Mouse (Mus musculus) kidney, embryonic 16.5 days (tissue): ENCODE measurements at regions not wholly inside any gene's neighbourhood (a gene's known extent, or its start where the extent isn't known, plus 50 kb on each side); places are given as distances from the start of the nearest gene placed in this dataset.
A peak's percentile ranks its signal among the peaks of the same experiment; 100 is the strongest.

Source experiments
- ATAC-seq: fragments of 200-750 bp; cut with Nextera tagmentation; 2 replicates; pipeline ENCODE4 v1.8.0; 2017; ENCODE audit warnings: moderate TSS enrichment; ENCODE audit not compliant: low FRiP score, low TSS enrichment
- H3K27ac ChIP-seq: fragments of 300-500 bp; sonication (generic); 2 replicates; pipeline ENCODE4 v1.5.1; 2014; ENCODE audit warnings: low read length
- H3K27me3 ChIP-seq: fragments of 300-500 bp; sonication (generic); 2 replicates; pipeline ENCODE4 v1.6.1; 2014; ENCODE audit warnings: low read length, control low read depth, mixed read lengths; ENCODE audit not compliant: insufficient read depth
- H3K36me3 ChIP-seq: fragments of 300-500 bp; sonication (generic); 2 replicates; pipeline ENCODE4 v1.6.1; 2014; ENCODE audit warnings: low read length, control low read depth, mixed read lengths; ENCODE audit not compliant: insufficient read depth
- H3K4me1 ChIP-seq: fragments of 300-500 bp; sonication (generic); 2 replicates; pipeline ENCODE4 v1.6.1; 2014; ENCODE audit warnings: low read length, control low read depth, mixed read lengths; ENCODE audit not compliant: insufficient read depth
- H3K4me2 ChIP-seq: fragments of 300-500 bp; sonication (generic); replicated peaks from 2 replicates; pipeline ENCODE4 v1.6.1; 2014; ENCODE audit warnings: low read depth, low read length
- H3K4me3 ChIP-seq: fragments of 300-500 bp; sonication (generic); 2 replicates; pipeline ENCODE4 v1.5.1; 2014; ENCODE audit warnings: mild to moderate bottlenecking, low read length
- H3K9ac ChIP-seq: fragments of 300-500 bp; sonication (generic); replicated peaks from 2 replicates; pipeline ENCODE4 v1.6.1; 2014; ENCODE audit warnings: low read length
- H3K9me3 ChIP-seq: fragments of 300-500 bp; sonication (generic); 2 replicates; pipeline ENCODE4 v1.6.1; 2016; ENCODE audit warnings: low read length, control low read depth
- WGBS: fragments of 180-500 bp; shearing (Covaris S2); extraction: QIAGEN DNeasy Blood & Tissue Kit; methylation state at CpG from one replicate; pipeline ENCODE4 v1.1.7; 2014; 5-methylcytosine and 5-hydroxymethylcytosine counted together

GRCm38 (mm10) chr8:80325859-80326258, 167.7 kb upstream of the Gypa start:
- Histone ChIP-seq H3K27me3 (no peaks in the 10 kb centered on the region), H3K9ac (no peak overlapping the region), H3K4me3 (no peak overlapping the region), H3K4me1 (no peaks in the 10 kb centered on the region), H3K9me3 (no peaks in the 10 kb centered on the region), H3K36me3 (no peaks in the 10 kb centered on the region), H3K27ac (no peak overlapping the region), H3K4me2 (no peak overlapping the region)
- ATAC-seq: no peak
- 95% methylated on average over 3 of the region's 3 CpGs for WGBS

- H3K36me3 ChIP-seq: no peaks in the 10 kb centered on the region
- H3K4me1 ChIP-seq: no peaks in the 10 kb centered on the region
- no peak for ATAC-seq
- H3K27me3 ChIP-seq: no peaks in the 10 kb centered on the region
- H3K9ac ChIP-seq: no peak overlapping the region
- H3K27ac ChIP-seq: no peak overlapping the region
- no peak overlapping the region for H3K4me3 ChIP-seq
- 81% methylated on average over 4 of the region's 4 CpGs for WGBS
- no peak overlapping the region for H3K4me2 ChIP-seq
- H3K9me3 ChIP-seq: no peaks in the 10 kb centered on the region
These were observed 168.4 kb upstream of the Gypa start for GRCm38 (mm10) chr8:80325132-80325531.

DNA sequence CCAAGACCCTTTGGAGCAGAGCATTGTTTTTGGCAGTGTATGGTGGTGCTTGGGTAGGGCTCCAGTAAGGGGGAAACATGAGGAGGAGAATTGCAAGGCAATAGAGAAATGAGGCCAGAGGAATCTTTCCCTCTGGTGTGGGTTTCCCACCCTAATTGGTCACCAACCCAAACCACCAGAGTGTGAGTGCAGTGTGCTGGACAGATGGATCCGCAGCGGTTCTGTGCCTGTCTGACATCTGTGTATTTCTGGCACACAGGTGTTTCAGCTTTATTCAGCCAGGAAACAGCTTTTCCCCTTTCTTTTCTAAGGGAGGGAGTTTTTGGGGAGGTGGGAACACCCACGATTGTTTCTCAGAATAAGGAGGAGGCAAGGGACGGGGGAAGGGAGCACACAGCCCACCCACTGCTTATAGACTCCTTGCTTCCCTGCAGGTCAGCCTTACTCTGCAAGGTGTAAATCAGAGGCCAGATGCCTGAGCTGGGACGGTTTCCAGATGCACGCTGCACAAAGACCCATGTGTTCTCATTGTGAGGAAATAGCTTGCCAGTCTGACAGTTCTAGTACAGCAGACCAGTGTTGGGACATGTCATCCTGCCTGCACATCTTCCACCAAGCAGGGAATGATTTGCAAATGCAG, 175.2 kb upstream of the Gypa start:
- Histone ChIP-seq H3K36me3 (no peaks in the 10 kb centered on the region), H3K4me3 (no peak overlapping the region), H3K4me2 (no peak overlapping the region), H3K27ac (no peak overlapping the region), H3K9ac (no peak overlapping the region), H3K27me3 (peaks cover 5% of the 10 kb centered on the region; the same call in 1 of the 2 replicates), H3K4me1 (peaks cover 26% of the 10 kb centered on the region), H3K9me3 (no peaks in the 10 kb centered on the region)
- 41% methylated on average over 6 of the region's 6 CpGs for WGBS
- no peak for ATAC-seq

GRCm38 (mm10) chr8:80315371-80315770, 178.2 kb upstream of the Gypa start:
- Histone ChIP-seq H3K27me3 (peaks cover 5% of the 10 kb centered on the region; the same call in 1 of the 2 replicates), H3K9ac (peak overlapping the region; percentile 33; the same call in 1 of the 2 replicates), H3K36me3 (no peaks in the 10 kb centered on the region), H3K27ac (peak overlapping the region; percentile 47; the same call in 1 of the 2 replicates), H3K9me3 (no peaks in the 10 kb centered on the region), H3K4me3 (peak overlapping the region; percentile 29), H3K4me1 (peaks cover 26% of the 10 kb centered on the region), H3K4me2 (peak overlapping the region; percentile 54)
- peak; percentile 69 for ATAC-seq
- 3% methylated on average over 13 of the region's 13 CpGs for WGBS

GRCm38 (mm10) chr8:80314826-80315225, 178.8 kb upstream of the Gypa start:
- Histone ChIP-seq H3K4me3 (no peak overlapping the region; the same call in 1 of the 2 replicates), H3K27me3 (peaks cover 5% of the 10 kb centered on the region; the same call in 1 of the 2 replicates), H3K4me2 (peak overlapping the region; percentile 54), H3K9me3 (no peaks in the 10 kb centered on the region), H3K36me3 (no peaks in the 10 kb centered on the region), H3K9ac (no peak overlapping the region), H3K4me1 (peaks cover 26% of the 10 kb centered on the region), H3K27ac (no peak overlapping the region; the same call in 1 of the 2 replicates)
- ATAC-seq: peak; percentile 84
- WGBS: 5% methylated on average over 7 of the region's 7 CpGs

DNA sequence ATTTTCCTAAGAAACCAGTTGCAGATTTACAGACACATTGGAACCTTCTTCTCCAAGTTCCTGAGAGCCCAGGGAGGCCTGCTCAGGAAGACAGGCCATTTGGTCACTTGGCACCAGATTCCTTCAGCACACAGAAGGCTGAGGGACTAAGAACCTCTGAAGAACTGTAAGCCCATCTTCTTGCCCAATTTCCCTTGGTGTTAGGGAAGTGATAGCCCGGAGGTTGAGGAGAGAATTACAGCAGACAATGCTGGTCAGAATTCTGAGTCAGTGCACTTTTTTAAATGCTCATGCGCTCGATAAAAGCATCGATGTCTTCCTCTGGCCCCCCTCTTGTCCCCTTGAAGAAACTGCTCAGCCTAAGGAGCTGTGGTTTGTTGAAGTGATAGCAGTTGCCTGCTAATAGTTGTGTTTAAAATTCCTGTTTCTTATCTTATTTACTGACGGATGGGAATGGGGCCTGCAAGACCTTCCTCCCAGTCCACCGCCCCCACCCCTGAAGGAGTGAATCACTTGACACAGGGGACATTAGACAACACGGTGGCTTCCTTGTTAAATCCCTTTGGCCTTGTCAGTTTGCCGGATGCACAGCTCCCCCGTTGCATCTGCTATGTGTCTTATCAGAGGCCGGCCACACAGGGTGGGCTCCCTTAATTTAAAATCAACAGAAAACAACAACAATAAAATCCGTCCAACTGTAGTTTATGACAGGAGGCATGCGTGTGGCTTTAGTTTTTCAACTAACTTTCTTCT, 179.5 kb upstream of the Gypa start:
- H3K9me3 ChIP-seq: no peaks in the 10 kb centered on the region
- H3K4me2 ChIP-seq: no peak overlapping the region
- H3K4me3 ChIP-seq: no peak overlapping the region
- H3K9ac ChIP-seq: no peak overlapping the region
- 29% methylated on average over 12 of the region's 12 CpGs for WGBS
- H3K36me3 ChIP-seq: no peaks in the 10 kb centered on the region
- H3K27ac ChIP-seq: no peak overlapping the region
- H3K27me3 ChIP-seq: peaks cover 5% of the 10 kb centered on the region; the same call in 1 of the 2 replicates
- peak; percentile 78 for ATAC-seq
- peaks cover 26% of the 10 kb centered on the region for H3K4me1 ChIP-seq

DNA sequence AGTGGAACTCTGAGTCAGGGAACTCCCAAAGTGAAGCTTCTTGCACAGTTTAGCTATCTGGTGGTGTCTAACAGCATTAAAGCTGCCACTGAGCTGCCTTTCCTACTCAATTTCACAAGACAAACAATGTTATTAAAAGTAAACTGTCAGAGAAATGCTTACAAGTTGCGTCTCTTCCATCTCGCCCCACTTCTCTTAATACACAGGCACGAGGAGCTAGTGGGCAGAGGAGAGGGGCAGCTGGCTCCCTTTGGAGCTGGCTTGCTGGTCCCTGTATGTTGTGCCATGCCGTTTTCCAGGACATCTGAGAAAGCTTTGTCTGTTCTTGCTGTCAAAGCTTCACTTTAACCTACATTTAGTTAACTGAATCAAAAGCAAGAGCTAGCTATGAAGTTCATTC, 185.8 kb upstream of the Gypa start:
- no peak for ATAC-seq

GRCm38 (mm10) chr8:80298596-80298995, 195.0 kb upstream of the Gypa start:
- H3K4me3 ChIP-seq: no peak overlapping the region
- WGBS: 73% methylated on average over 5 of the region's 5 CpGs
- no peak overlapping the region for H3K27ac ChIP-seq
- H3K27me3 ChIP-seq: no peaks in the 10 kb centered on the region
- no peaks in the 10 kb centered on the region for H3K36me3 ChIP-seq
- ATAC-seq: no peak
- no peaks in the 10 kb centered on the region for H3K9me3 ChIP-seq
- no peak overlapping the region for H3K9ac ChIP-seq
- H3K4me2 ChIP-seq: no peak overlapping the region
- H3K4me1 ChIP-seq: no peaks in the 10 kb centered on the region

More for the DNA sequence above, 185.8 kb upstream of the Gypa start:
- H3K27me3 ChIP-seq: no peaks in the 10 kb centered on the region
- H3K4me1 ChIP-seq: no peaks in the 10 kb centered on the region
- H3K4me2 ChIP-seq: no peak overlapping the region
- 75% methylated on average over 4 of the region's 4 CpGs for WGBS
- H3K27ac ChIP-seq: no peak overlapping the region
- no peaks in the 10 kb centered on the region for H3K36me3 ChIP-seq
- no peaks in the 10 kb centered on the region for H3K9me3 ChIP-seq
- no peak overlapping the region for H3K4me3 ChIP-seq
- no peak overlapping the region for H3K9ac ChIP-seq

GRCm38 (mm10) chr8:80290311-80290710, 203.3 kb upstream of the Gypa start:
- Histone ChIP-seq H3K4me1 (no peaks in the 10 kb centered on the region), H3K36me3 (no peaks in the 10 kb centered on the region), H3K4me2 (no peak overlapping the region), H3K27ac (no peak overlapping the region), H3K9ac (no peak overlapping the region), H3K9me3 (no peaks in the 10 kb centered on the region), H3K27me3 (no peaks in the 10 kb centered on the region), H3K4me3 (no peak overlapping the region)
- 76% methylated on average over 1 of the region's 1 CpGs for WGBS
- no peak for ATAC-seq

GRCm38 (mm10) chr8:80289282-80289681, 204.3 kb upstream of the Gypa start:
- H3K4me1 ChIP-seq: no peaks in the 10 kb centered on the region
- no peaks in the 10 kb centered on the region for H3K36me3 ChIP-seq
- ATAC-seq: no peak
- no peaks in the 10 kb centered on the region for H3K9me3 ChIP-seq
- H3K4me3 ChIP-seq: no peak overlapping the region
- H3K27me3 ChIP-seq: no peaks in the 10 kb centered on the region
- no peak overlapping the region for H3K9ac ChIP-seq
- 79% methylated on average over 6 of the region's 6 CpGs for WGBS
- H3K27ac ChIP-seq: no peak overlapping the region
- H3K4me2 ChIP-seq: no peak overlapping the region
